Mouse (Mus musculus): ENCODE data around the gene Tpte.
"Not testable (repeated sequence)": the region's sequence is repeated elsewhere in the genome, so short reads cannot be mapped to it uniquely, and the experiment has no call there.

The Tpte gene

DNA sequence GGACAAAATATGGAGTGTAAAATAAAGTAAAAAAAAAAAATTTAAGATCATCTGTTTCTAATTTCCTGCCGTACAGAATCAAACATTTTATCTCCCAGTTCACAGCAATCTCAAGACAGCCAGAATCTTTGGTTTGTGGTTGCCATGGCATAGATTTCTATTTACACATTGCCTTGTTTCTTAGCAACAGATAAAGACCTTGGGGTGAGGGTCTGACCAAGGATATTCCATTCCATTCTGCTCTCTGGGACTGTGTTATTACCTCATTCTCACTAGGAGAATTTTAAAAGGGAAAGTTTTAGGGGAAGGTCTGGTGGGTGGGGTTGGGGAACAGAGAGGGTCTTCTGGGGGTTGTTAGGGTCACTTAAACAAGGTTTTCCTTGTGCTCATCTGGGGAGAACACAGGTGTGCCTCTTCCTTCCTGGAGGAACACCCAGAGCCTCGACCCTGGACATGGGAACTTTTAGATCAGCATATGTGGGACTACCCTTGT, at the start of gene Tpte:
TSS of gene Tpte (plus strand) at position 443 of the 493 bp plus-strand sequence.
- DNase-seq (ENCODE audit: extremely low spot score) = no peak

DNA sequence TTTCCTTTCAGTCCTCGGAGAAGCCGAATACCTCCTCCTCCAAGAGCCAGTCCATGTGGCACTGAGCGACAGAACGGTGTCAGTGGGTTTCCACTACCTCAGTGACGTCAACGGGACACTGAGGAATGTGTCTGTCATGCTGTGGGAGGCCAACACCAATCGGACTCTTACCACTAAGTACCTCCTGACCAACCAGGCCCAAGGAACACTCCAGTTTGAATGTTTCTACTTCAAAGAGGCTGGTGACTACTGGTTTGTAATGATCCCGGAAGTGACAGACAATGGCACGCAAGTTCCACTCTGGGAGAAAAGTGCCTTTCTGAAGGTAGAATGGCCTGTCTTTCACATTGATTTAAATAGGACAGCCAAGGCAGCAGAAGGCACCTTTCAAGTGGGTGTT, 40.3 kb upstream of the Tpte start:
- DNase-seq (ENCODE audit: extremely low spot score) = no peak

DNA sequence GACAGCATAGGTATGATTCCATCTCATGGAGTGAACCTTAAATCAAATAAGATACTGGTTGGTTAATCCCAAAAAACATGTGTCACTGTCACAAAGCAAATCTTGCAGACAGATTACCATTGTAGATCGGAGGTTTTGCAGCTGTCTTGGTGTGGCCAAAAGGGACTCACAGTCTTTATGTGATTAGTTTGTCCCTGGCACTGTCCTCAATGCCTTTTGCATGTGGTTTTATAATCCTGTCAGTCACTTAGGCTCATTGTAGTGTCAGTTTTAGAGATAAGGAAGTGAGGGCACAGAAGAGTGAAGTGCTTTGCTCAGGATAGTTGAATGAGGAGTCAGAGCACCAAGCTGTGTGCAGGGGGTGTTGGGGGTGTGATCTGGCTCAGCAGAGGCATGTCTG, 37.6 kb upstream of the Tpte start:
- no peak for DNase-seq (ENCODE audit: extremely low spot score)

DNA sequence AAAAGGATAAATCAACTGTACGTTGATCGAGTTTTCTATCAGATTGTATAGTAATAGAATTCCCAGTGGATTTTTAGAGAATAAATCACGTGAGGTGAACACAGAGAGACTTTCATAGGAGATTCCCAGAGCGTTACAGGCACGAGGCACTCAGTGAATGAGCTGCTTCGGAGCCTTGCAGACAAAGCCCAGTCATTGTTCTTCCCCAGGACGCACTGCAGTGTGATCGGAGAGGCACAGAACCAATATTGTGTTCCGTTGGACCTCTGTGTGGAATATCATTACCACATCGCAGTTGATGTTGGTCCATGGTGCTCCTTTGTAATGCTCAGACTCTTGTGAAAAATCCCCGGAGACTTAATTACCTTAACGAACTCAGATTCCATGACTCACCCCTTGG, 35.3 kb upstream of the Tpte start:
- DNase-seq (ENCODE audit: extremely low spot score) = no peak

DNA sequence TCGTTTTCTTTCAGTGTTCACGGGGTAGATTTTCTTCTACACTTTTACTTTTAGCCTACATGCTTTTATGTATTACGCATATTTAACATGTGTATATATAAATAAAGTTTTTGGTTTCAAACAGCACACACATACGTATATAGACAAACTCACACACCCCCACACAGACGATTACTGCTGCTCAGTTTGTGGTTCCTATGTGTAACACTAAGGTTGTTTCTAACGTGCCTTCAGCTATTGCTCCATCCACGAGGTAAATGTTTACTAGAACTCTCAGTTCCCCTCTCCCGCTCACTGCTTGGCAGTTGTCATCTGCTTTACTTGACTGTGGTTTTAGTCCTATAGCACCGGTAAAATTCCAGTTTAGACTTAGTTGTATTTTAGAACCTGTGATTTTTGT, 34.2 kb upstream of the Tpte start:
- no peak for DNase-seq (ENCODE audit: extremely low spot score)

DNA sequence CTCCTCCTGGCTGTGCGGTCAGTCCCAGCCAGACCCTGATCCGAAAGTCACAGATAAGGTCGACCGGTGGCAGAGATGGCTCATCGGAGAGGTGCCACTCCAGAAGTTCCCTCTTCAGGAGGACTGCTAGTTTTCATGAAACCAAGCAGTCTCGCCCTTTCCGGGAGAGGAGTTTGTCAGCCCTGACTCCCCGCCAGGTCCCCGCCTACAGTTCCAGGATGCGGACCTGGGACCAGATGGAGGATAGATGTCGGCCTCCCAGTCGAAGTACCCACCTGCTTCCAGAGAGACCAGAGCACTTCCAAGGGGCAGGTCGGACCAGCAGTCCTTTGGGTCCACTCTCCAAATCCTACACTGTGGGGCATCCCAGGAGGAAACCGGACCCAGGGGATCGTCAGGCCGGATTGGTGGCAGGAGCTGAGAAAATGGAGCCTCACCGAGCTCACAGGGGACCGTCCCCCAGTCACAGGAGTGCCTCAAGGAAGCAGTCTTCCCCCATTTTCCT, 24.2 kb upstream of the Tpte start:
- no peak for DNase-seq (ENCODE audit: extremely low spot score)

DNA sequence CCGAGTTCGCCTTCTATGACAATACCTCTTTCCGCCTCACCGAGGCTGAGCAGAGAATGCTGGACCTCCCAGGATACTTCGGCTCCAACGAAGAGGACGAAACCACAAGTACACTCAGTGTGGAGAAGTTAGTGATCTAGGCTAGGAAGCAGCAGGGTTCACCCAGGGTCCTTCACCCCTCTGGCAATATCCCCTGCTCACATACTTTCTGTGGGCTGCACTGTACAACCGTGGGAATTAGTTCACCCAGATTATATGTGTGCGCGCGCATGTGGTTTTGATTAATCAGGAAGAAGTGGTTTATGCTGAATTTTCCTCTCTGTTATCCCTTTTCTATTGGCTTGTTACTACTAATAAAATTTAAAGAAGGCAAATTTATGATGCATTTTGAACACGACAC, 23.7 kb upstream of the Tpte start:
- DNase-seq (ENCODE audit: extremely low spot score) = no peak

DNA sequence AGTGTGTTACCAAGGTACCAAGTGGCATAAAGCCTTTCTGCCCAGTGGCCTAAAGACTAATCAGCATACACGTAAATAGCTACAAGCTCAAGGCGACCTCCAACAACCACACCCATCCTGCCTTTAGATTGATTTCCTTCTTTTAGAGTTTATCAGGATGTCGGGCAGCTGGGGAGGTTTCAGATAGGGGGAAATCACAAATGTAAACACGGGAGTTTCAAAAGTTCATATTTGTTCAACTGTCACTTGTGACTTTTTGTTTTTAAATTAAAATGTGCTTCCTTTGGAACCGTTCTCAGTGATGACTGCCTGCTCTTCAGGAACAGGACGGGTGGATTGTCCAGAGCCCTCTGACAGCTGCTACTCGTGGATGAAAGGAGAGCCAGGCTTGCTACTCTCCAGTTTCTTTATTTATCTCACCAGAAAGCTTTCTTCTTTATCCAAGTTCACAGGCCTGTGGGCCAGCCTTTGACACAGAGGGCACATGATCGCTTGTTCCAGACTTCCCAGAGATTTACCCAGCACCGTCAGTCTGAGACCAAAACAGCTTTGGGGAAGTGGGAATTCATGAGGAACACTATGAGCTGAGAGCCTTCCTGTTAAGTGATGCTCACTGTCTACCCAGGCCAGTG, 23.0 kb upstream of the Tpte start:
- no peak for DNase-seq (ENCODE audit: extremely low spot score)

DNA sequence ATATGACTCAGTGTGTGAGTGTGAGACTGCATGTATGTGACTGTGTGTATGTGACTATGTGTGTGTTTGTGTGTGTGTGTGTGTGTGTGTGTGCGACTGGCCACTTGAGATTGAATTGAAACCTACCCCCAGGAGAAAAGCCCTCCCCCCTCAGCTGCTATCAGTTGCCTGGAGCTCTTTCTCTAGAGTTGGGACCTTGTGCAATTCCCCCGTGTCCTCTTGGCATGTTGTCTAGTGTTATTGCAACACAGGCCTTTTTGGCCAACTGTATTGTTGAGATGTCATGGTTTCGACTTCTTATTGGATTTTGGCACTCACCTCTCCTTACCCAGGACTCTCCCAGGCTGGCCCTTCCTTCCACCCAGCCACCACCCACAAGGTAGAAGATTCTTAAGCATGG, 21.0 kb upstream of the Tpte start:
- DNase-seq (ENCODE audit: extremely low spot score) = no peak

DNA sequence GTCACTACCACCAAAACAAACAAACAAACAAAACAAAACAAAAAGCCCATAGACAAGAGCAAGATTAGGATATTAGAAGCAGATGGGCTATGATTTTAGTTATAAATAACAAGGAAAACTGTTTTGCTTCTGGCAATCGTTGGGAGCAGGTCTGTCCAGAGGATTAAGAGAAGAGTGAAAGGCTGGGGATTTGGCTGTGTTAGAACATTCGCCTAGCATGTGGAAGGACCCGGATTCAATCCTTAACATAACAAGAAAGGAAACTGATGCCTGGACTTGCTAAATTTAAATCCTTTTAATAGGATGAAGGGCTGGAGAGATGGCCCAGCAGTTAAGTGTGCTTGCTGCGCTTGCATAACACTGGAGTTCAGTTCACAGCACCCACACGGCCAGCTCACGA, 18.9 kb upstream of the Tpte start:
- DNase-seq (ENCODE audit: extremely low spot score) = no peak

DNA sequence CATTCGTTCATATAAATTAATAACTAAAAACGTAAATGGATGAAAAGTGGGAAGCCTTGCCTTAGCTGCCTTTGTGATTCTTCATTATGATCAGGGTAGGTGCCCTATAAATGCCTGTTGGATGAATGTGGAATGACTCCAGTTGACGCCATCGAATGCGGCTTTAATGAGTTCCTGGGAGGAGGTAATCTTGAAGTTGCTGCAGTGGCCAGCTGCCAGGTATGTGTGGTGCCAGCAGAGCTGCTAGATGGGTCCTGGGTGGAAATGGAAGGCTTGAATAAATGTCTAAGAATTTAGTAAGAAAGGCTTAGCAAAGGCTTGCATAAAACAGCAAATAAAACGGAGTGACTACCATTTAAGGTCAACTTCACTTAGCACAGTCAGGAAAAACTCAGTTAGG, 18.5 kb upstream of the Tpte start:
- no peak for DNase-seq (ENCODE audit: extremely low spot score)

DNA sequence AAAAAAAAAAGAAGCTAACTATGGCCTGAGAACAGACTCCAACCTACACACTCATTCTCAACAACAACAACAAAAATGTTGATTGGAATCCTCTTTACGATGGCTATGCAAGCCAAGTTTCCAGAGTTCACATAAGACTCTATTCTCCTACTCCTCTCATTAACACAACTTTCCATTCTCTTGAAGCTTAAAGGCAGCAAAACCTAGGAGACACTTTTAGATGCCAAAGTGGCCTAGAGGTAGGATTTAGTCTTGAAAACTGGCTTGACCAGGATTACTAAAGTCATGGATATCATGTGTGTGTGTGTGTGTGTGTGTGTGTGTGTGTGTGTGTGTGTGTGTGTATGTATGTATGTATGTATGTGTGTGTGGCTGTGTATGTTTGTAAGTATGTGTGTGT, 18.0 kb upstream of the Tpte start:
- DNase-seq (ENCODE audit: extremely low spot score) = no peak

DNA sequence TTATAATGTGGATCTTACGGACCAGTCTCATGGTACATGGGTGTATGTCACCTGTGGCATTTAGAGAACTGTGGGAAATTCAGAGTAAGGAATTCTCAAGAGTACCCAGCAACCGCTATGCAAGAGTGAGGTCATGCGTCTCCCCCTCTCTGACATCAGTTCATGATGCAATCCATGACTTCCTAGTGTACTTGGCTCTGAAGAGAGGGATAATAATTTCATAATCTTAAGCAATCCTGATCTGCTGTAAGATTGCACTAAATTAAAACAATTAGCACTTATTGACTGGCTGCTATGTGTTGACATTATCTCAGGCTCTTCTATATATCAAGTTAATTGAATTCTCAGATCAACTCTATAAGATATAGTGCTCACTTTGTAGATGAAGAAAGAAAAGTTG, 16.4 kb upstream of the Tpte start:
- no peak for DNase-seq (ENCODE audit: extremely low spot score)

DNA sequence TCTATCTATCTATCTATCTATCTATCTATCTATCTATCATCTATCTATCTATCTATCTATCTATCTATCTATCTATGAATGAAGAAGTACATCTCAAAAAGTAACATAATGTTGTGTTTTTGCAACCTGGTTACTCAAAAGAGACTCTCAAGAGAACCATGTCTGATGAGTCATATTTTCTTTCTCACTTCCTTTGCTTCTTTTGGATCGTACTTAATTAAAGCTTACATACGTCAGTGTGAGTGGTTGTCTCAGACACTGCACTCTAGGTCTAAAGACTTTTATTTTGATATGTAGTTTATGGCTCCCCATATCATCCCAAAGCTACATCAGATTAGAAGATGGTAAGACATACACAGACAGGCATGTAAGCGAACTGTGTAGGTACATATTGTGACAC, 10.1 kb upstream of the Tpte start:
- DNase-seq (ENCODE audit: extremely low spot score) = no peak

DNA sequence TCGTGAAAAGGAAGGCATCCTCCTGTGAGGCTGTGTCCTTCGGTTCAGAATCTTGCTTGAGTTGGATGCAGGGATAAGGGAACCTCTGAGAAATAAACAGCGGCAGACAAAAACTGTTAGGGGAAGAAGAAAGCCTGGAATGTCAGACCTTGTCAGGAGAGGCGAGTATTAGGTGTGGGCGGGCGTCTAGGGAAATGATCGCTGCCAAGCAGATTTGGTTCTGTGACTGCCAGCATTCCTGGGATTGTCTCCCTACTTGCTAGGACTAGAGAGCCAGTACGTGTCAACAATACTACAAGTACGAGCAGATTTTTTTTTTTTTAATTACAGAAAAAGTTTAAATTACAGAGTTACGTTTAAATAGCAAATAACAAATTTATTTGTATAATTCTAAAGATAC, 8.6 kb upstream of the Tpte start:
- no peak for DNase-seq (ENCODE audit: extremely low spot score)

DNA sequence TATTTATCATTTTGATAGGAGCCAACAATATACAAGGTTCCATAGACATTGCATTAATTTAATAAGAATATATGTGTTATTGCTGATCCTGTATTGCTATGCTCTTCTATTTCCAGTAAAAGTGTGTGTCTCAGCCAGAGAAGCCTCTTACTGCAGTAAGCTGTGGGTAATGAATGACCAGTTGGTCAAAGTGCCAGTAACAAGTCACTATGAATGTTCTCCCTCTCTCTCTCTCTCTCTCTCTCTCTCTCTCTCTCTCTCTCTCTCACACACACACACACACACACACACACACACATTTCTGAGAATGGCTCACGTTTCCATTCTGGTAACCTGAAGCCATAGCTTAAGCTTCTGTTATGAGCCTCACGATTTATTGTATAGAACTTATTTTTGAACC, 19.1 kb downstream of the Tpte start:
- DNase-seq (ENCODE audit: extremely low spot score) = no peak

DNA sequence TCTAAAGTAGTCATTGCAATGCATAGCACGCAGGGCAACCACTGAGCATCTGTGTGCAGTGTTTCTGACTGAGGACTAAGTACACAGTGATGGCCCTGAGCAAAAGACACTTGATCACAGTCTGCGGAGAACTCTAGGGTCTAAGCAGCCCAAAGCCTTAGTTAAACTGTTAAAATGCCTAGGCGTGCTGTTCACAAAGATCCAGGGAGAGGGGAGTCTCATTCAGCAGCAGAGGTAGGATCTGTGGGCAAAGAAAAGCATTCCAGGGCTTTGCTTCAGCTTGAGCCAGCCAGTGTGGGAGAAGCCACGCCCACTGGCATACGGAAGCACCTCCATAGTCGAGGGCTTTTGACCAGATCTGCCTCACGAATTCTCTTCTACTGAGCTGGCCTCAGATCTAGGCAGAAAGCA, 19.7 kb downstream of the Tpte start:
- DNase-seq (ENCODE audit: extremely low spot score) = peak; percentile 10

DNA sequence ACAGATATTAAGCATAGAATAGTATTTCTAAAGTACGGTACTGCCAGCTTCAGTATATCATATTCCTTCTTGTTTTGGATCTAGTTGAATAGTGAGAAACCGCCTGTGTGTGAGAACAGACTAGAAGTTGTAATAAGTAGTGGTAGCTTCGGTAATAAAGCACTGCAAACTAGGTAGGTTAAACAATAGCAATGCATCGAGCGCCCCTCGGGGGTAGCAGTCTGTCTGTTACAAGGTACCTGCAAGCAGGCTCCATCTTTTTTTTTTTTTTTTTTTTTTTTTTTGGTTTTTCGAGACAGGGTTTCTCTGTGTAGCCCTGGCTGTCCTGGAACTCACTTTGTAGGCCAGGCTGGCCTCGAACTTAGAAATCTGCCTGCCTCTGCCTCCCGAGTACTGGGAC, 20.8 kb downstream of the Tpte start:
- DNase-seq (ENCODE audit: extremely low spot score) = not testable (repeated sequence)

DNA sequence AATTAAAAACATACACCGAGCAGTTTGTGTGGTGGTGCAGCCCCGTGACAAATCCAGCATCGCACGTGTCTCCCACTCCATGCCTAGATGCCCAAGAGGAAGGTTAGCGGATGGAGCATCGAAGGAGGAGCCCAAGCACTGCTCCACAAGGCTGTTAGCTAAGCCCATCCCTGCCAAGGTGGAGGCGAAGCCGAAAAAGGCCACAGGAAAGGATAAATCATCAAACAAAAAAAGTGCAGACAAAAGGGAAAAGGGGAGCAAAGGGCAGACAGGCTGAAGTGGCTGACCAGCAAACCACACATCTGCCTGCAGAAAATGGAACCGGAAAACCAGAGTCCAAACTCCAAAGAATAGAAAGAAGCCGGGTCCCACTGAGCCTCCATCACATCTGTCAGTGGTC, 23.8 kb downstream of the Tpte start:
- DNase-seq (ENCODE audit: extremely low spot score) = no peak

DNA sequence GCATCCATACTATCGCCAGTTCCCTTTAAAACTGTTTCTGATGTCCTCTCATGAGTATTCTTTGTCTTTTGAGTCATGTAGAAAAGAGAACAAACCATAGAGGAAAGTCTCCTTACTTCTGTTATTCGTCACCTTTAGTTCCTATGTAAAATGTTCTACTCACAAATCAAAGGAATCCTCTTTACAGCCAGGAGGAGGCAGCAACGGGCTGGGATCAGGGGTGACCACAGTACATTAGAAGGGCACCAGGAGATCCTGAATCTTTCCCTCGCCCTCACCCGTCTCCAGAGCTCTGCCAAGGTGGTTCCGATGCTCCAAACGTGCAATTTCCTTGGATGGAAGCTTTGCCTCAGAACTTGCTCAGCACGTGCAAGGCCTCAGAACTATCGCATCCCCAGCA, 28.2 kb downstream of the Tpte start:
- no peak for DNase-seq (ENCODE audit: extremely low spot score)

DNA sequence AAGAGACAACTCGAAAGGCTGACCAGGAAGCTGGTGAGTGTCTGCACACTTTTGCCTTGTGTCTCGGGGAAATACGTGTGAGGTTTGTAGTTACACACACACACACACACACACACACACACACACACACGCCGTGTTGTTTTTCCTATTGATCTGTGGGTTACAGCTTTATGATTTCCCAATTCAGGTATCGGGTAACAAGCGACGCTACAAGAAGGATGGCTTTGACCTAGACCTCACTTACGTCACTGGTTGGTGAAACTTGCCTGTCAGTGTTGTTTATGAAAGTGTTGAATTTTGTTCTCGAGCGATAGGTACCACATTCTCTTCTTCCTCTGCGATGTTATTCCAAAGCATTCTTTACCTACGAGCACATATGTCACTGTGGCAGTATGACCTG, 52.2 kb downstream of the Tpte start:
- DNase-seq (ENCODE audit: extremely low spot score) = no peak

DNA sequence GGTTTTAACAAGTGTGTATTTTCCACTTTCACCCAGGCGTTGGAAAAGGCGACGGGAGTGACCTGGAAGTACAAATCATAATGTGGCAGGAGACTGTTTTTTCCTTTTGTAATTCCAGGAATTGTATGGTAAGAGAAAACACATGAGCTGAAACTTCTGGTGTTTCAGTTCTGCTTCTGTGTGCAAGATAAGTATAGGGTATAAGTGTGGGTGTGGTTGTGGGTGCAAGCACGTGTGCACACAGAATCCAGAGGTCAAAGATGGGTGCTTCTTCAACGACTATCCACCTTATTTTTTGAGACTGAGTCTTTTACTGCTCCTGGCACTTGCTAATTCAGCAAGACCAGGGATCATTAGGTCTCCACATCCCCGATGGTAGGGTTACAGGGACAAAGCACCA, 76.1 kb downstream of the Tpte start:
- DNase-seq (ENCODE audit: extremely low spot score) = no peak

DNA sequence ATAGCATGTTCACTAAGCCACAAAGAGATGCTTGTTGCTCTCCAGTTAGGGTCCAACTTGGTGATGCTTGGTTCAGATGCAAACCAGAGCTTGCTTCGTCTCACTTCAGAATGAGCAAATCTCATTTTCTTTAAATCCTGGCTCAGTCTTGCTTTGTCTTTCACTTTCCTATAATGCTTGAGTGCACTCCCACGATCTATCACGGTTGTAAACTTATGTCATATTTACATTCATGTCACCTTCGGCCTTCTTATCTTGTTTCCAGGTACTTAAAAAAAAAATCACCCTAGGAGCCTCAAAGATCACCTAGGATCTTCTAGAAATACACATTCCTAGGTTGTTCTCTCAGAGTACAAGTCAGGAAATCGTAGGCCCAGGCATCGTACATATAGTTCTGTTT, 76.6 kb downstream of the Tpte start:
- no peak for DNase-seq (ENCODE audit: extremely low spot score)

DNA sequence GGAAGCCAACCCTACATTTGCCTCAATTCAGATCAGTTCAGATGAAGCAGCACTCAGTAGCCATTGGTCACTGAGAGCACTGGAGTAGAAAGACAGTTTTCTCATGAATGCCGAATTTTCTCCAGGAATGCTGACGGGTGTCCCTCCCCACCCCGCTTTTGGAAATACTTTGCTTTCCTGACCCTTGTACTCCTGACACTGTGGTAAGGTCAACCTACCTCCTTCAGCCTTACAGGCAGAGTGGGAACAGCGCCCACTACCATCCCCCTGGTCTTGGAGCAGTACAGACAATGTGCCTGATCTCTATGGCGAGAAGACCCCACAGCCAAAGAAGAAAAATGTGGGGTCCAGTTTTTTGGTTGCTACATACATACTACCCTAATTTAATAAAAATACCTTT, 93.1 kb downstream of the Tpte start:
- DNase-seq (ENCODE audit: extremely low spot score) = no peak
